Mouse (Mus musculus) C2C12 (cell line): Measurements from ENCODE around the gene Atg4a-ps. TPM values are rescaled to one million over a fixed set of nuclear protein-coding genes. Genes with fewer than 3 reads are reported as not detected.

Source experiments
- H3K27me3 ChIP-seq: one replicate; pipeline ENCODE4 v1.6.1; 2011; ENCODE audit not compliant: control insufficient read depth, insufficient read depth, insufficient read length
- H3K36me3 ChIP-seq: one replicate; pipeline ENCODE4 v1.6.1; 2011; ENCODE audit not compliant: control insufficient read depth, insufficient read depth
- H3K4me3 ChIP-seq: one replicate; pipeline ENCODE4 v1.5.1; 2011; ENCODE audit warnings: mild to moderate bottlenecking, control low read depth; ENCODE audit not compliant: poor library complexity, insufficient read depth, severe bottlenecking
- H3K79me2 ChIP-seq: one replicate; pipeline ENCODE4 v1.6.1; 2011; ENCODE audit not compliant: control insufficient read depth, insufficient read depth
- H3K79me3 ChIP-seq: one replicate; pipeline ENCODE4 v1.6.1; 2011; ENCODE audit warnings: low read depth, control low read depth
- H3ac ChIP-seq: one replicate; pipeline ENCODE3; 2011; ENCODE audit warnings: low read depth; ENCODE audit not compliant: control insufficient read depth, insufficient read length
- CEBPB ChIP-seq: IDR thresholded peaks from one replicate; pipeline ENCODE4 v1.6.1; 2011; ENCODE audit warnings: low read depth, mild to moderate bottlenecking, control low read depth, moderate library complexity
- CTCF ChIP-seq: IDR thresholded peaks from one replicate; pipeline ENCODE4 v1.5.1; 2011; ENCODE audit not compliant: control insufficient read depth, insufficient read depth, insufficient read length
- FOSL1 ChIP-seq: IDR thresholded peaks from one replicate; pipeline ENCODE4 v1.8.0; 2011; ENCODE audit warnings: mild to moderate bottlenecking, low read length; ENCODE audit not compliant: poor library complexity, insufficient read depth, severe bottlenecking
- MAX ChIP-seq: IDR thresholded peaks from one replicate; pipeline ENCODE4 v1.6.1; 2011; ENCODE audit warnings: mild to moderate bottlenecking, control low read depth
- MYOD1 ChIP-seq: IDR thresholded peaks from one replicate; pipeline ENCODE4 v1.6.1; 2011; ENCODE audit warnings: low read depth; ENCODE audit not compliant: control insufficient read depth, insufficient read length
- MYOG ChIP-seq: IDR thresholded peaks from one replicate; pipeline ENCODE4 v1.6.1; 2011; ENCODE audit not compliant: control insufficient read depth, insufficient read length; ENCODE audit errors: extremely low read depth
- USF1 ChIP-seq: IDR thresholded peaks from one replicate; pipeline ENCODE4 v1.6.1; 2011; ENCODE audit warnings: low read depth, mild to moderate bottlenecking, control low read depth, moderate library complexity
- polyA plus RNA-seq: library from polyadenylated mRNA; unstranded; fragments of >200 nt; fragmentation: generic; extraction: Trizol; gene quantifications from one replicate; pipeline ENCODE4 v1.2.1, GENCODE M21; 2012; ENCODE audit warnings: missing spikeins

The Atg4a-ps gene
- polyA plus RNA-seq, 1 experiment: 0.04 TPM

DNA sequence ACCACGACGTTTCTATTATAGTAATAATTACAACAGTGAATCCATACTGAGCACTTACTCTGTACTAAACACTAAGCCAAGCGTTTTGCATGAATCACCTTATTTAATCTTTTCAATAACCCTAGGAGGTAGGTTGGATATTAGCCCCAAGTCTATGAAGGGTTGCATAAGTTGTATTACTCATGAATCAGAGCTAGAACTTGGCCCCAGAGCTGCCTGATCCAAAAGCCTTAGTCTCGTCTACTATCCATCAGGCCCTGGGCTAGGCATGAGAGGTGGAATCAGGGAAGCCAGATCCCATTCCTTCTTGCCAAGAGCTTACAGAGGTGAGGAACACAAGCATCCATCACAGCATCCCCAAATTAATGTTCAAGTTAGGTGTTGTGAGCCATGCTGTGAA is 30.2 kb downstream of the Atg4a-ps start:
- Histone ChIP-seq H3K36me3 (no peaks in the 10 kb centered on the region), H3K79me2 (no peaks in the 10 kb centered on the region), H3K27me3 (no peaks in the 10 kb centered on the region), H3K4me3 (no peak overlapping the region), H3K79me3 (no peaks in the 10 kb centered on the region), H3ac (no peak overlapping the region)
- no peak for TF ChIP-seq CEBPB
- no peak for TF ChIP-seq MYOG
- TF ChIP-seq USF1: no peak
- no peak for TF ChIP-seq FOSL1
- TF ChIP-seq CTCF: no peak
- TF ChIP-seq MAX: no peak
- TF ChIP-seq MYOD1: no peak

GRCm38 (mm10) chr3:103612636-103613355 is 33.1 kb downstream of the Atg4a-ps start:
- Histone ChIP-seq H3K79me2 (no peaks in the 10 kb centered on the region), H3K27me3 (no peaks in the 10 kb centered on the region), H3ac (no peak overlapping the region), H3K79me3 (no peaks in the 10 kb centered on the region), H3K36me3 (no peaks in the 10 kb centered on the region), H3K4me3 (no peak overlapping the region)
- TF ChIP-seq MAX: no peak

GRCm38 (mm10) chr3:103610231-103610630 is 35.6 kb downstream of the Atg4a-ps start:
- no peak overlapping the region for H3K4me3 ChIP-seq
- no peaks in the 10 kb centered on the region for H3K36me3 ChIP-seq
- H3K79me2 ChIP-seq: no peaks in the 10 kb centered on the region
- no peaks in the 10 kb centered on the region for H3K79me3 ChIP-seq
- no peak for TF ChIP-seq USF1
- TF ChIP-seq FOSL1: no peak
- TF ChIP-seq MYOD1: no peak
- TF ChIP-seq MYOG: no peak
- TF ChIP-seq CEBPB: no peak
- no peak for TF ChIP-seq CTCF
- TF ChIP-seq MAX: no peak
- H3ac ChIP-seq: no peak overlapping the region
- no peaks in the 10 kb centered on the region for H3K27me3 ChIP-seq

- H3K36me3 ChIP-seq: no peaks in the 10 kb centered on the region
- H3ac ChIP-seq: no peak overlapping the region
- H3K79me3 ChIP-seq: no peaks in the 10 kb centered on the region
- no peaks in the 10 kb centered on the region for H3K27me3 ChIP-seq
- no peaks in the 10 kb centered on the region for H3K79me2 ChIP-seq
- H3K4me3 ChIP-seq: no peak overlapping the region
- no peak for TF ChIP-seq CTCF
- no peak for TF ChIP-seq CEBPB
Measured at GRCm38 (mm10) chr3:103606660-103607595, 38.9 kb downstream of the Atg4a-ps start.

GRCm38 (mm10) chr3:103606045-103606597 is 39.7 kb downstream of the Atg4a-ps start:
- Histone ChIP-seq H3K79me2 (no peaks in the 10 kb centered on the region), H3K4me3 (no peak overlapping the region), H3K36me3 (no peaks in the 10 kb centered on the region), H3K27me3 (no peaks in the 10 kb centered on the region), H3ac (no peak overlapping the region), H3K79me3 (no peaks in the 10 kb centered on the region)
- TF ChIP-seq MYOD1: no peak
- TF ChIP-seq MYOG: no peak
- no peak for TF ChIP-seq CTCF
- no peak for TF ChIP-seq USF1
- TF ChIP-seq MAX: no peak
- no peak for TF ChIP-seq FOSL1
- no peak for TF ChIP-seq CEBPB

DNA sequence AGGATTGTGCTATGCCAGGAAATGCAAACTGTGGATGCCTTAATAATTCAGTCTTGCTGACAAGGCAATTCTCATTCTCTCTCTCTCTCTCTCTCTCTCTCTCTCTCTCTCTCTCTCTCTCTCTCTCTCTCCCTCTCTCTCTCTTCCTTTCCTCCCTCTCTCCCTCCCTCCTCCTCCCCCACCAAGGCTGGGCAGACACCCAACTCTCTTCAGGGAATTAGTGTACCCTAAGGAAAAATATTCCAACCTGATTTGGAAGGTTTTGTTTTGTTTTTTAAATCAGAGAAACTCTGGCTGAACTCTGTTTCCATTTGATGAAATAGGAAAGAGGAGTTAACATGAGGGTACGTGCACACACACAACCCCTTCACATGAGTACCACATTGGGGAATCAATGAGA is 44.3 kb downstream of the Atg4a-ps start:
- Histone ChIP-seq H3K4me3 (no peak overlapping the region), H3K79me2 (no peaks in the 10 kb centered on the region), H3K36me3 (no peaks in the 10 kb centered on the region), H3K79me3 (no peaks in the 10 kb centered on the region), H3K27me3 (no peaks in the 10 kb centered on the region), H3ac (no peak overlapping the region)
- no peak for TF ChIP-seq USF1
- no peak for TF ChIP-seq MAX
- no peak for TF ChIP-seq FOSL1
- TF ChIP-seq MYOD1: no peak
- TF ChIP-seq CTCF: no peak
- TF ChIP-seq CEBPB: no peak
- no peak for TF ChIP-seq MYOG
